9 mouse cellular contexts compared by ENCODE assay signal in the genomic region with DNA sequence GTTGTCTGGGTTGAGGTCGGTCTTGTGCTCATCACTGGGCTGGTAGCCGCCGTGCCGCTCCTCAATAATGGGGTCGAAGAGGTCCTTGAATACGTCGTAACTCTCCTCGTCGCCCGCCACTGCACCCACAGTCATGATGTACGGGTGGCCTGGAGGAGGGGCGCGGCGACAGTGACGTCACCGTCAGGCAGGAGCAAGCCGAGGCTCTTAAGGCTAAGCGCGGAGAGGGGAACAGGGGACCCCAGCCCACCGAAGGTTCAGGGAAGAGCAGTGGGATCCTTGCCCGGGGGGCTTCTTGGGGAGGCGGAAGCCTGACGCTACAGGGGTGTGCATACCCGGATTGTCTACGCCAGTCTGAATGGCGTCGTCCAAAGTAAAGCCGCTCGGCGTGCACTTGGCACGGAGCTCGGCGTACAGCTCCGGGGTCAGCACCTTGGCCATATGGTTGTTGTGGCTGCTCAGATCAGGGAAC. TPM values are rescaled to one million over a fixed set of nuclear protein-coding genes. Genes with fewer than 3 reads are reported as not detected.
DNase-seq lines count a peak whose midpoint lies in the region; ATAC-seq and TF ChIP-seq lines count a peak whose summit lies in the region.
"Had no signal": no experiment of that assay in that cellular context is flagged by ENCODE, and none has a peak within 500 bp of the region (broad histone marks: within the 10 kb centered on the region; RNA-seq: fewer than 3 reads in every experiment).

No protein-coding gene starts in this region.

- peak overlapping the region; percentile 86 for H3K4me3 ChIP-seq in cerebellum, adult 2 months (replicated peaks; ENCODE audit: insufficient read depth, low read depth, low read length)
- H3K4me3 ChIP-seq in intestine, embryonic 14.5 days (ENCODE audit: low read depth, low read length) = peak overlapping the region; percentile 53
- peak overlapping the region; percentile 59 for H3K4me3 ChIP-seq in limb, embryonic 13.5 days
- H3K4me3 ChIP-seq in midbrain, embryonic 15.5 days = peak overlapping the region; percentile 84

- H3K4me2 ChIP-seq in intestine, embryonic 14.5 days (ENCODE audit: low read length) = peak overlapping the region; percentile 68
- peak overlapping the region; percentile 98 for H3K4me2 ChIP-seq in limb, embryonic 13.5 days (replicated peaks)
- peak overlapping the region; percentile 74 for H3K4me2 ChIP-seq in midbrain, embryonic 15.5 days

- peak; percentile 97 for DNase-seq in heart, adult 11 months
- no peak for DNase-seq in heart, adult 8-10 months (ENCODE audit: low spot score)
- peak; percentile 86 to 87 for DNase-seq in cerebellum, adult 2 months
- peak; percentile 74 to 79 for DNase-seq in frontal cortex, postnatal 14 days (ENCODE audit: low spot score in 2 of 2)
- peak; percentile 82 for DNase-seq in intestine, embryonic 14.5 days (ENCODE audit: low spot score)
- peak; percentile 70 for DNase-seq in testis, postnatal 10 days (ENCODE audit: low spot score)

- ATAC-seq in intestine, embryonic 14.5 days (replicated peaks; ENCODE audit: low FRiP score, low TSS enrichment, low read depth) = 0 out of 2 replicates have a peak, but pooled peaks have one; percentile 4
- ATAC-seq in limb, embryonic 13.5 days (ENCODE audit: low FRiP score, low read depth) = 0 out of 2 replicates have a peak, but pooled peaks have one; percentile 6
- peak; percentile 74 for ATAC-seq in midbrain, embryonic 15.5 days (replicated peaks)

- 1% methylated on average over 34 of the region's 34 CpGs for WGBS in cerebellum, adult 2 months
- 1% methylated on average over 34 of the region's 34 CpGs for WGBS in intestine, embryonic 14.5 days
- 1% methylated on average over 34 of the region's 34 CpGs for WGBS in limb, embryonic 13.5 days
- WGBS in midbrain, embryonic 15.5 days = under 1% methylated on average over 34 of the region's 34 CpGs

- peaks cover 12% of the 10 kb centered on the region for H3K4me1 ChIP-seq in cerebellum, adult 2 months (ENCODE audit: control insufficient read depth, insufficient read depth, low read length)
- H3K4me1 ChIP-seq in intestine, embryonic 14.5 days (replicated peaks; ENCODE audit: control insufficient read depth, insufficient read depth, low read length) = peaks cover 26% of the 10 kb centered on the region
- H3K4me1 ChIP-seq in limb, embryonic 13.5 days = peaks cover 37% of the 10 kb centered on the region
- peaks cover 37% of the 10 kb centered on the region for H3K4me1 ChIP-seq in midbrain, embryonic 15.5 days

- TF ChIP-seq POLR2A in cerebellum, adult 2 months (IDR thresholded peaks at IDR 0.05; ENCODE audit: borderline replicate concordance, insufficient read depth, low read length) = no peak

- no peaks in the 10 kb centered on the region for H3K9me3 ChIP-seq in intestine, embryonic 14.5 days (ENCODE audit: control insufficient read depth, low read length)
- H3K9me3 ChIP-seq in limb, embryonic 13.5 days = no peaks in the 10 kb centered on the region
- H3K9me3 ChIP-seq in midbrain, embryonic 15.5 days = no peaks in the 10 kb centered on the region

- TF ChIP-seq CTCF in cerebellum, adult 2 months (IDR thresholded peaks at IDR 0.05; ENCODE audit: borderline replicate concordance, insufficient read depth, low read depth, low read length) = no peak

- no peaks in the 10 kb centered on the region for H3K27me3 ChIP-seq in cerebellum, adult 2 months (ENCODE audit: control insufficient read depth, insufficient read depth, low read length)
- peaks cover 20% of the 10 kb centered on the region for H3K27me3 ChIP-seq in intestine, embryonic 14.5 days (replicated peaks; ENCODE audit: control insufficient read depth, insufficient read depth, low read length)
- H3K27me3 ChIP-seq in limb, embryonic 13.5 days = peaks cover 69% of the 10 kb centered on the region
- H3K27me3 ChIP-seq in midbrain, embryonic 15.5 days (replicated peaks) = no peaks in the 10 kb centered on the region

- peaks cover 4% of the 10 kb centered on the region; the same call in 1 of the 2 replicates for H3K36me3 ChIP-seq in intestine, embryonic 14.5 days (ENCODE audit: control insufficient read depth, insufficient read depth, low read length)
- H3K36me3 ChIP-seq in limb, embryonic 13.5 days = no peaks in the 10 kb centered on the region
- H3K36me3 ChIP-seq in midbrain, embryonic 15.5 days (replicated peaks) = 0 out of 2 replicates have a peak, but pooled peaks cover 5% of the 10 kb centered on the region

- H3K9ac ChIP-seq in intestine, embryonic 14.5 days (ENCODE audit: low read length) = peak overlapping the region; percentile 55
- peak overlapping the region; percentile 69 for H3K9ac ChIP-seq in limb, embryonic 13.5 days
- H3K9ac ChIP-seq in midbrain, embryonic 15.5 days = peak overlapping the region; percentile 98

- peak overlapping the region; percentile 96 for H3K27ac ChIP-seq in cerebellum, adult 2 months (ENCODE audit: insufficient read depth, low read length)
- 0 out of 2 replicates have a peak overlapping the region, but pooled peaks have one; percentile 16 for H3K27ac ChIP-seq in intestine, embryonic 14.5 days (ENCODE audit: low read depth)
- no peak overlapping the region for H3K27ac ChIP-seq in limb, embryonic 13.5 days
- H3K27ac ChIP-seq in midbrain, embryonic 15.5 days = peak overlapping the region; percentile 93

RNA-seq across cellular contexts. Expression of a gene that starts 0.7 kb away (rescaled TPM):
- 10 to 100 TPM; 57.4 to 70.8 (median 63.8) TPM for total RNA-seq in heart, adult 8-10 months (2022)
- 5,042 and 5,433 TPM in 2 replicates for polyA plus RNA-seq in cerebellum, adult 2 months (2012; rRNA removed)
- polyA plus RNA-seq in intestine, embryonic 14.5 days (2014; fragmentation: Nextera tagmentation; extraction: Ambion mirVana) = 787 and 806 TPM in 2 replicates
- polyA plus RNA-seq in limb, embryonic 13.5 days (2015; fragmentation: Nextera tagmentation; extraction: Ambion mirVana) = 128 and 135 TPM in 2 replicates
- 1,376 and 1,480 TPM in 2 replicates for polyA plus RNA-seq in midbrain, embryonic 15.5 days (2015; fragmentation: Nextera tagmentation; extraction: Ambion mirVana)
- polyA plus RNA-seq: G1E had no signal

RNA-seq across cellular contexts. Expression of a gene that starts 6.4 kb away (rescaled TPM):
- 1 to 10 TPM; 4.0 to 5.9 (median 4.9) TPM for total RNA-seq in heart, adult 8-10 months (2022)
- 14.2 and 14.4 TPM in 2 replicates for polyA plus RNA-seq in cerebellum, adult 2 months (2012; rRNA removed)
- 9.9 and 13.1 TPM in 2 replicates for polyA plus RNA-seq in intestine, embryonic 14.5 days (2014; fragmentation: Nextera tagmentation; extraction: Ambion mirVana)
- polyA plus RNA-seq in limb, embryonic 13.5 days (2015; fragmentation: Nextera tagmentation; extraction: Ambion mirVana) = 10.7 and 13.0 TPM in 2 replicates
- polyA plus RNA-seq in midbrain, embryonic 15.5 days (2015; fragmentation: Nextera tagmentation; extraction: Ambion mirVana) = 10.4 and 11.9 TPM in 2 replicates

RNA-seq across cellular contexts. Expression of a gene that starts 41.6 kb away (rescaled TPM):
- 10 to 100 TPM; 18.9 to 20.1 (median 19.6) TPM for total RNA-seq in heart, adult 8-10 months (2022)
- polyA plus RNA-seq in cerebellum, adult 2 months (2012; rRNA removed) = 52.7 and 54.4 TPM in 2 replicates
- 52.4 and 54.6 TPM in 2 replicates for polyA plus RNA-seq in intestine, embryonic 14.5 days (2014; fragmentation: Nextera tagmentation; extraction: Ambion mirVana)
- polyA plus RNA-seq in limb, embryonic 13.5 days (2015; fragmentation: Nextera tagmentation; extraction: Ambion mirVana) = 62.7 and 63.0 TPM in 2 replicates
- 71.7 and 73.1 TPM in 2 replicates for polyA plus RNA-seq in midbrain, embryonic 15.5 days (2015; fragmentation: Nextera tagmentation; extraction: Ambion mirVana)

RNA-seq across cellular contexts. Expression of a gene that starts 41.6 kb away (rescaled TPM):
- 10 to 100 TPM; 33.7 to 37.7 (median 35.0) TPM for total RNA-seq in heart, adult 8-10 months (2022)
- polyA plus RNA-seq in cerebellum, adult 2 months (2012; rRNA removed) = 46.8 and 49.8 TPM in 2 replicates
- 57.1 and 58.2 TPM in 2 replicates for polyA plus RNA-seq in intestine, embryonic 14.5 days (2014; fragmentation: Nextera tagmentation; extraction: Ambion mirVana)
- 60.8 and 61.0 TPM in 2 replicates for polyA plus RNA-seq in limb, embryonic 13.5 days (2015; fragmentation: Nextera tagmentation; extraction: Ambion mirVana)
- 51.9 and 55.3 TPM in 2 replicates for polyA plus RNA-seq in midbrain, embryonic 15.5 days (2015; fragmentation: Nextera tagmentation; extraction: Ambion mirVana)

Comparison
In these comparisons a context has a peak if more than half of its experiments do, and no peak if none do; other contexts are left out.
1. ATAC-seq: peak in every context shown above with its lines; median percentile 74 in midbrain, embryonic 15.5 days; 6 in limb, embryonic 13.5 days; 4 in intestine, embryonic 14.5 days.